Mouse (Mus musculus) large intestine, adult 2 months (tissue): ENCODE data around the gene Mcts1. TPM values are rescaled to one million over a fixed set of nuclear protein-coding genes. Genes with fewer than 3 reads are reported as not detected.

Source experiments
- DNase-seq: peaks from one replicate; pipeline ENCODE4 v3.0.0-alpha.2; 2012; ENCODE audit warnings: low read depth, low spot score
- WGBS: fragments of 180-500 bp; shearing (Covaris S2); methylation state at CpG from one replicate; pipeline ENCODE4 v1.1.7; 2018; 5-methylcytosine and 5-hydroxymethylcytosine counted together
- polyA plus RNA-seq: library from polyadenylated mRNA; depleted of rRNA; stranded (reverse); fragments of >200 nt; gene quantifications from 2 replicates; pipeline ENCODE4 v1.2.3, GENCODE M21; 2012; rRNA removed

Mcts1 gene
- polyA plus RNA-seq, 1 experiment = 10.3 TPM

- DNase-seq = no peak
- WGBS = 70% methylated on average over 1 of the region's 1 CpGs
Measured at GRCm38 (mm10) chrX:38653181-38653580, 52.8 kb downstream of the Mcts1 start.

GRCm38 (mm10) chrX:38654681-38655080 is 54.3 kb downstream of the Mcts1 start:
- 87% methylated on average over 5 of the region's 5 CpGs for WGBS
- DNase-seq = no peak

- DNase-seq = no peak
- 63% methylated on average over 4 of the region's 4 CpGs for WGBS
Measured at GRCm38 (mm10) chrX:38656206-38656883, 56.0 kb downstream of the Mcts1 start.

Other genes starting within 250 kb of the Mcts1 start
- gene Lamp2, start 144.1 kb upstream of the Mcts1 start, polyA plus RNA-seq = 35.4 and 64.3 TPM in 2 replicates
- gene Cul4b, start 24.4 kb upstream of the Mcts1 start, polyA plus RNA-seq = 1.6 and 3.1 TPM in 2 replicates
- 22.1 and 24.1 TPM in 2 replicates for gene C1galt1c1, start 34.5 kb downstream of the Mcts1 start, polyA plus RNA-seq
- gene 6030498E09Rik, start 172.1 kb downstream of the Mcts1 start, polyA plus RNA-seq = not detected in 2 replicates